Mouse (Mus musculus) adrenal gland, postnatal 10 days (tissue): Measurements from ENCODE around the gene Sptb. TPM values are rescaled to one million over a fixed set of nuclear protein-coding genes. Genes with fewer than 3 reads are reported as not detected.
A peak's percentile ranks its signal among the peaks of the same experiment; 100 is the strongest.

ENCODE experiments used
- DNase-seq: peaks from one replicate; pipeline ENCODE4 v3.0.0; 2021; ENCODE audit warnings: mixed read lengths
- microRNA-seq: library from miRNA; unstranded; fragments of <30 nt; microRNA quantifications from one replicate; pipeline ENCODE4 v1.2.0, GENCODE M21; 2021
- total RNA-seq, 2 experiments: library from RNA; stranded (reverse); gene quantifications; 2 replicates each; pipeline ENCODE4 v1.2.3; 2021

The Sptb gene
- total RNA-seq, 2 experiments from 2014 or later, result 35.9 to 43.5 TPM

DNA sequence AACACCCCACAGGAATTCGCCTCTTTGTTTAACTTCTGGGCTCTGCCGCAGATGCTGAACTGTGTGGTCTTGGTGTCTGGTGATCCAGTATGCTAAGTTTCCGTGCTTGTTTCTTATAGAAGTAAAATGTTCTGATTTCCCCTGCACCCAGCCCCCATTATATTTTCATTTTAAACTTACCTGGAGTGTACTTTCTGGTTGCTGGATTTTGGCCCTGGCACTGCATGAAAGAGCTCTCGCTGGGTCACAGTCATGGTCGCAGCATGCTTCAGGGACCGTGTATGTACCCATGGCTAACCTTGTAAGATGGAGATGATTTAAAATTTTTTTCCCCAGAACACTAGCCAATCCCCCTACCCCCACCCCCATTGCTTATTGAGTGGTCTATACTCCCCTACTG is 168.5 kb downstream of the Sptb start:
- no peak for DNase-seq

DNA sequence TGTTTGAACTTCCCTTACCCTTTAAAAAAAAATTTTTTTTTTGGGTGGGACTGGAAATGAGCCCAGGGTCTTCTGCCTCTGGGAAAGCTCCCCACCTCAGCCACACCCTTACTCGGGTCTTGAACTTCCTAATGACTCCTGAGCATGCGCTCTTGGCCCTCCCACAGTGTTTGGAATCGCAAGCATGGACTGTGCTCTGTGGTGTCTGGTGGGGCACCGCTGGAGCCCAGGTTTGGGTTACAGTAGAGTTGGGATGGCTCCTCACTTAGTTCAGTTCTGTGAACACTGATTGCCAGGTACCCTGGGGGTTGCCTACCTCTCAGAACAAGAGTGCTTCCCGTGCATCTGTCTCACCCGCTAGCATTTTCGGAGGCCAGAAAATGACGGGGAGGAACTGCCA is 168.9 kb downstream of the Sptb start:
- no peak for DNase-seq

DNA sequence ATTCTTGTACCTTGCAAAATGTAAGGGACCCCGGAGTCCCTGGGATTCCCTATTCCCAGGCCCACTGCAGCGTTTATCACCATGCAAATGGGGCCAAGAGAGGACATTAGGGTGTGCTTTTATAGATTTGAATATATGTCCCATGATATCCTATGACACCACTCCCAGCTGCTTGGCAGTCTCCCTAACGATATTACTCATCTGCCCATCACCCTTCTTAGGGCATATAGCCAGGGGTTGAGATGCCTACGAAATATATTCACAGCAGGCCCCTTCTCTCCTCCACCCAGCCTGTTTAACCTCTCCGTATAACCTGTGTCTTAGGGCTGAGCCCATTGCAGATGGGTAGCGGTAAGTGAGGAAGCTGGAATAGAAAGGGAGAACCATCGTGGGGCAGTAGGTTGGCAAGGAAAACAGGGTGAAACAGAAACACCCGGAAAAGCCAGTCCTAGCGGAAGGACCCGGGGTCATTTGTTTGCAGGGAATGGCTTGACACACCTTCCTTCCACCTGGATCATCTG is 169.6 kb downstream of the Sptb start:
- no peak for DNase-seq

DNA sequence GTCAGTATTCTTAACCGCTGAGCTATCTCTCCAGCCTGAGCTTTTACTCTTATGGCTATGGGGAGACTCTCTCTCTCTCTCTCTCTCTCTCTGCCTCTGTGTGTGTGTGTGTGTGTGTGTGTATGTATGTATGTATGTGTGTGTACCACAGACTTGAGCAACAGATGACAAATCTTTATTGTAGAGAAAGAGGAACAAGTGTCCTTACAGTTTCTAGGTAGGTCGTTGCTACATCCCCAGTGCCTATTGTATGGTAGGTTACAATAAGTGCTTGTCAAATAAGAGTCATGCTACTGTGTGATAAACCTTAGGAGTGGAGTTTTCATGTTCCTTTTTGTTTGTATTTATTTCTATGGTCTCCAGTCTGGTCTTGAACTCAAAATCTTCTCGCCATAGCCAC is 170.2 kb downstream of the Sptb start:
- DNase-seq, result no peak

DNA sequence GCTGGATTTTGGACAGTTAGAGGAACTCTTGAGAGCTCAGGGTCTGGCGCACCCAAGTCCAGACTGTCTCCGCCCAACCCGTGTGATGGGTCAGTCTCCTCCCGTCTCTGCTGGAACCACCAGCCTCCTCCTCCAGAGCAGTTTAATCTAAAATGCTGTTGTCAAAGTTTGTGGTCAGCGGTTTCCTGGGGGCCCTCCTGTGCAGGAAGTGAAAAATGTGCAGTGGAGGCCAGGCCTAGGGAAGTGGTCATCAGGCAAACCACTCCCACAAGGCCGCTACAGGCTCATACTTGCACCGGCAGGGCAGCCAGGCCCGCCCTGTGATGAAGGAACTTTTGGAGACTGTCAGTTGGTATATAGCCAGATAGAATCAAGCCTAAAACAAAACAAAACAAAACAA is 172.9 kb downstream of the Sptb start:
- no peak for DNase-seq

DNA sequence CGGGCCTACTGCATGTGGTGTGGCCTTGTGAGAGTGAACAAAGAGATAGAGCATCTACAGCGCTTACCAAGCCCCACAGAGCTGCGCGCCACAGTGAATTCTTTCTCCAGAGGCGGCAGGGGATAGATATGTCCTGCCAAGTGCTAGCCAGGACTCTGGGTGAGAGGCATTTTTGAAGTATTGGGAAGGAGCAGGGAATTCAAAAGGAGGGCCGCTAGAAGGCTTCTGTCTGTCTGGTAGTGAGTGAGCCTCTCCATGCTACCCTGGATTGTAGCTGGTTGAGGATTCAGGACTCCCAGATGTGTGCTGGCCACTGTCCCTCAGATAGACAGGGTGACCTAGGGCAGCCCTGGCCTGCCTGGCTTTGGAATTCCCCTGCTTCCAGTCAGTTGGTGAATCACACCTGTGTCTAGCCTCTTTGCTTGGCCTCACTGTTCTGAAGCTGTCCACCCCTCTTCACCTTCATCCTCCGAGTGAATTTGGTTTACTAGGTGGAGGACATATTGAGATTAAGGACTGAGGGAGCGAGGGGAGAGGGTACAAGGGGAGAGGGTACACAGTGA is 173.7 kb downstream of the Sptb start:
- DNase-seq, result no peak

DNA sequence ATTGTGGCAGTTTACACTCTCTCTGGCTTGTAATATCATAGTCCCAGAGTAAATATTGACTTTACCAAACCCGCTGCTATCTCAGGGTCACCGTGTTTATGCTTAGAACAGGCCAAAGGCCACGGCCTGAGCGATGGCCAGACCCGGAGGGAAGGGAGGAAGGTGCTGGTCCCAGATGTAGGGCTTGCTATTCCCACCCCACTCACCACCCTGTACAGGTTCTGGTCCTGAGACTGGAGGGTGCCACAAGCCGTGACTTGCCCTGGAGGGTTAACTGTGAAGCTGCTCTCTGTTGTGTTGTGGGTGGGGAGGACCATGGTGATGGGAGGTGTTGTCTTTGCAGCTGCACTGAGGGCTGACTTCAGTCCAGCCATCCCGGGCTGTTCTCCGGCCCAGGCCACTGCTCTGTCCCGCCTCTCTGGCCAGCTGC is 174.9 kb downstream of the Sptb start:
- no peak for DNase-seq

DNA sequence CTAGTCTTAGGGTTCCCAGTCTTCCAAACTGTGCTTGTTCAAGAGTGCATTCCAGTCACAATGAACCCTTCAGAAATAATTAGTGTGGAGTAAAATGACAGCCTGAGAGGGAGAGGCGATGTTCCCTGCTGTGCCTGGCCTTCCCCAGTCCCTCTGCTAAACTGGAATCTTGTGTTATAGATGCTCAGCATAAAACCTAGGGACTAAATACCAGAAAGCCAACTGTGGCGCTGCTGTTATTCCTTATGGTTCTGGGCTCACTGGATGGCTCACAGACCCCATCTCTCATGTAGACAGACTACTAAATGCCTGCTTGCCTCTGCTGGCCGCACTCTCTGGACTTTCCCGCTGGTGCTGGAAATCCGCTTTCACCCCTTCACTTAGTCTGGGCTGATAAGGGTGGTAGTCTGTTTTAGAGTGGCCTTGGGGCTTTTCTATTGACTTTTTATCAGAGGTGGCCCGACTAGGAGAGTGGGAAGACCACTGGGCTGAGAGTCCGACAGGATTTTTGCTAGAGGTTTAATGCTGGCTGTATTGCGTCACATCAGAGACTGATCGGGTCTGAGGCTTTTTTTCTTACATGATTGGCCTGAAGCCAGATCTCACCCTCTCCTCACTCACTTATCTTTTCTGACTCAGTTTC is 175.6 kb downstream of the Sptb start:
- DNase-seq, result no peak

DNA sequence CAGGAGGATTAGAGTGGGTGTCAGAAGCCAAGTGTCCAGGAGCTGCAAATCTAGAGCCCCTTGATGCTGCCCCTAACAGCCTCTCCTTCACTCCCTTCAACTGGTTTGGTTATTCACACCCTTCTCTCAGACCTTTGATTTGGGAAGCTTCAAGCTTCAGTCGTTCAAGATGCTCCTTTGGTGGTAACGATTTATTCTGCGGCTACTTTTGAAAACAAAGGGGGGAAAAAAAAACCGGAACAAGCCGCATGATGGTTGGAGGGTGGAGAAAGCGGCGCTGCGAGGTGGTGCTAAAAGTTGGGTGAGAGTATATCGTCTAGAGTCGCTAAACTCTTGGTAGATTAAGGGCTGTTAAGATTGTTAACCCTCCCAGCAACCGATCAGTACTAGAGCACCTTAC is 176.1 kb downstream of the Sptb start:
- DNase-seq, result no peak

DNA sequence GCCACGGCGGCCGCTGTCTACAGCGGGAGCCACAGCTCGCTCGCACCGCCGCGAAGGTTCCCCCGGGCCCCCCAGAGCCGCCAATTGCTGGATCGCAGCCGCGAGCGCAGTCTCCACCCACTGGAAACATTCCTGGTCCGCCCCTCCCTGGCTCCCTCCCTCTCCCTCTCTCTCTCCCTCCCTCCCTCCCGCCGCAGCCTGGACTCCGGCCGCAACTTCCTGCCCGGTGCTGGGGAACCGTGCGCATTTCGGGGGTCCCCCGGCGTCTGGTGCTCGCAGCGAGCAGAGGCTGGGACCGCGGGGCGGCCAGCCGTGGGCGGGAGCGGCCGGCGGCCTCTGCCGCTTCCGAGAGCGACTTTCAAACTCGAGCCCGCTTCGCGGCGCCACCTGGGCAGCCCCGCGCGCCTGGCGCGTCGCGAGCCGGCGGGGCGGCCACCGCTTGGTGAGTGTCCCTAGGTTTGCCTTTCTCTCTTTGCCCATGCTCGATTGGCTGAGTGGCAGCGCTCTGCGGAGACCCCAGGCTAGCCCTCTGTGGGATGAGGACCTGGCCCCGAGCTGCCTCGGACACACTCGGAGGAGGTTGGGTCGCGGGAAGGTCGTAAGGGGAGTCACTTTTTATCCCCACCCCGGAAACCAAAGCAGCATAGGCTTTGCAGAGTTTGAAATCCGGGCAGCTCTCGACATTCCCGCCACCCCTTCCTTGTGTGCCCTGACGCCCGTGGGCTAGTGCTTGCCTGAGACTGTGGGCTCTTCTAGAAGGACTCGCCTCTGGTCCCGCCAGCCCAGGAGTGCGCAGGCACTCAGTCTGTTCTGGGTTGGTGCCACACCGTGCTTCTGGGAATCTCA is 176.7 kb downstream of the Sptb start:
- DNase-seq, result peak; percentile 86

DNA sequence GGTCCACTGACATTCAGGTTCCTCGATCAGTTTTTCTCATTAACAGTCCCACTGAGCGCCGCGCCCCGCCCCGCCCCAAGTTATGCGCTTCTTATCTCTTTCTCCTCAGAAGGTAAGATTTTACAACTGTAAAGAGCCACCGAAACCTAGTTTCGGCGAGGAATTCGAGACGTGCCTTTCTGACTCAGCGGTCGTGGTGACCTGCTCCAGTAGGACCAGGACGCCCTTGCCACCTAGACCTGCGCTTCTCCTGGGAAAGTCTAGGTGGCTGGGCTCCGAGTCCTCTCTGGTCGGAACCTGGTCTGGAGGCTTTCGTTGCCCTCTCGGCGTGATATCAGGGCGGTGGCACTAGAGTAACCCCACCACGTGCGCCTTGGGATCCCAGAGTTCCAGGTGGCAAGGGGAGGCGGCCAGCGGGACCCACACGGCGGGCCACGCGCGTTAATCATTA is 177.4 kb downstream of the Sptb start:
- no peak for DNase-seq

DNA sequence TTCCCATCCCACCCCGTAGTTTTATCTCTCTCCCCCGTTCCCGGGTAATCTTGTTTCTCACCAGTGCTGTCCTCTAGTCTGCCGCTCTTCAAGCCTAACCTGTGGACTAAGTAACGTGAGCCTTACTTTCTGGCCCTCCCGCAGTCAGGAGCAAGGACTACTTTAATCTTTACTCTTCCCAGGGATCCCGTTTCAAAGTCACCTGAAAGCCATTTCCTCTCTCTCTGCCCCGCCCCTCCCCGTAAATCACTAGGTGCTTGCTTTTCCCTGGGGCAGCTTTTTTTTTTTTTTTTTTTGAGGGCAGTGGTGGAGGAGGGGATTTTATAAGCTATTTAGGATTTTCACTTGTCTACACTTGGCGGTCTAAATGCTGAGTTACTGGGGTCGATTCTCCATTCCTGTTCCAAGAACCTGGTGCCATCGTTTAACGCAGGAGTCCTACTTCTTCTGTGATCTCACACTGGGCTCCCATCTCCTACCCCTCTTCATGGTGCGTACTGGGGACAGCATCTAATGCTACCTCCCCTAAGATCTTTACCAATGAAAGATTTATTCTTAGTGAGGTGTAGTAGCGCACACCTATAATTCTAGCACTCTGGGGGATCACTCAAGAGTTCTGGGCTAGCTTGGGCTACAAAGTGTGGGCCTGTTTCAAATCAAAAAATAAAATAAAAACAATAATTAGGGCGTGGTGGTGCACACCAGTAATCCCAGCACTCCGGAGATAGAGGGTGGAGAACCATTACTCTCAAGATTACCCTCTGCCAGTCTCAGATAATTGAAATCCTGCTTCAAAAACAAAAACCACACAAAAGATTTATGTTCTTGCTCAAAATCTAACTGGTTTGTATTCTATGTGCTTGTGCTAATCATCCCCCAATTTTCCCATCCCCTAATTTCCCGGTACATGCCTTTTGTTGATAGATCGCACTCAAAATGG is 178.1 kb downstream of the Sptb start:
- no peak for DNase-seq

DNA sequence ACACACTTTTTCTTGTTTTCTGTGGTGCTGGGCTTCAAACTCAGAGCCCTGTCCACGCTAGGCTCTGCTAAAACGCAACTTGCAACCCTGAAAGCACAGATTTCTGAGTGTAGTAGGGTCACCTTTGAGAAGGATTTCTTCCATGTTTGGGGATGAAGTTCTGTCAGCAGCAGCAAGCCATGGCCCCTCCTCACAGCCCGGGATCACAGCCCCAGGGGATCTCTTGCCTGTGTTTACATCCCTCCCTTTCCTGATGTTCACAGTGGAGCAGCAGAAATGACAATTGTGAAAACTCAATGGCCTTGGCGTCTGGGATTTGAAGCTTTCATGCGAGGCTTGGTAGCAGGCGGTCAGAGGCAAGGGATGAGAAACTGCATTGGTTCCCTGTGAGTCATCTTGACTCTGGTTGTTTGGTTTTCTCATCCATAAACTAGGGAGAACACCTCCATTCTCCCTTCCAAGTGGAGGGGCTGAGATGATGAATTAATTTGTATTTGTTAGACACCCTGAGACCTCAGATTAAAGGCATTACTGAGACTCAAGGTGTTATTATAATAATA is 179.7 kb downstream of the Sptb start, which contains the start of gene Plekhg3:
Gene Plekhg3 (plus strand): TSS at position 312 of the 560 bp plus-strand sequence.
- DNase-seq, result no peak

Small RNA genes lying within 50 kb of the gene (microRNA-seq; reads per million reads assigned to microRNA genes)
- gene Mir5135, result 1.8 reads per million

Other genes starting within 250 kb of the Sptb start
- gene Plekhg3, start 179.7 kb downstream of the Sptb start, total RNA-seq, result 10 to 100 TPM; 21.1 to 22.0 TPM
- gene Churc1, start 55.0 kb upstream of the Sptb start, total RNA-seq, result 10 to 100 TPM; 76.2 to 77.6 TPM
- 10 to 100 TPM; 17.9 to 20.1 TPM for gene Fntb, start 55.0 kb upstream of the Sptb start, total RNA-seq
- gene Gpx2, start 85.0 kb upstream of the Sptb start, total RNA-seq, result not detected
- gene Rab15, start 112.4 kb upstream of the Sptb start, total RNA-seq, result 1 to 10 TPM; 3.6 to 7.7 TPM